Mouse (Mus musculus) heart, postnatal 0 days (tissue): ENCODE measurements around the gene Mns1.

Experiments used
- CTCF ChIP-seq: IDR thresholded peaks from 2 replicates; pipeline ENCODE4 v1.5.1; 2016; ENCODE audit warnings: antibody characterized with exemption, control low read depth, low read depth
- EP300 ChIP-seq: IDR thresholded peaks from 2 replicates; pipeline ENCODE4 v1.6.1; 2016; ENCODE audit warnings: antibody characterized with exemption, low read depth

DNA sequence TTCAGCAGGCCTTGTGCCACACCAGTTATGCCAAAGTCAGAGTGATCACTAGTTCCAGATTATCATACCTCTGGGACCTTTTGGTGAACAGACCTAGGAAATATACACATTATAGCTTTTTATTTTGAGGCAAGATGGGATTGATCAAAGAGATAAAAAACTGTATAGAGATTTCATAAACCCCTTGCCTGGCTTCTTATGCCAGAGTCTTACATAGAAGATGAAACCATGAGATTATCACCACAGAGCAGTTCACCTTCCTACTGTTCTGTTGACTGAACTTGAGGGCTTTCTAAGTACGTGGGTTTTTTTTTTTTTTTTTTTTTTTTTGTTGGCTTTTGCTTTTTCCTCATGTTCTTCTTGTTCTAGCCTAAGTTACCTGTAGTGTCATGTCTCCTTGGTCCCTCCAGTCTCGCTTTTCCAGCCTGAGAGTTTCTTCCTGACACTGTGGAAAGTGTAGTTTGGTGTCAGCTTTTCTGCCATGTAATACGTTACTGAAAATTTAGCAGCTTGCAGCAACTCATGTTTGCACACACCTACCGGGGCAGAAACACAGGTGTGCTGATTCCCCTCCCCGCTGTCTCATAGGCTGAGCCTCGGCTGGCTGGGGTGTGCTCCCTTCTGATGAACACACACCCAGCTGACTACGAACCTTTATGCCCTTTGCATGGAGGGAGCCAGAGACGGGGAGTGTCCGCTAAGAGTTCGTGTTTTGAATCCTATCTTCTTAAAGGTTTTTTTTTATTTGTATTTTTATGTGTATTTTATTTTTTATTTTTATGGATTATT is 4.3 kb downstream of the Mns1 start:
- TF ChIP-seq CTCF (no peak), EP300 (no peak)
